ENCODE assay signal across 35 mouse cellular contexts in the genomic region with DNA sequence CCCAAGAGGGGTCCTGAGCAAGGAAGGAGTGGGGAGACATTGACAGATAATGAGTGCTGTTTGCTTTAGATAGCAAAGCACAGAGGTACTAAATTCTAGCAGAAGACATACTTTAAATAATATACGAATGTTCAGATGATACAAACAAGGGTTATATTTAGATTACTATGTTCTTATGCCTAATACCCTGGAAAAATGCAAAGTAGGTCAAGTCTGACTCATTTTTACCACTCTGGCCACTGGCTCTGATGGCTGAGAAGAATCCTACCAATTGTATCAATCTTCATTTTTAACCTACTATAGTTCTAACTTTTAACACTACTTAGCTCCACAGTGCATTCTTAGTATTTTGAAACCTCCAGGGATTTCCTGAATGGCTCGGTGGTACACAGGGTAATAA.
"Had no signal": no experiment of that assay in that cellular context is flagged by ENCODE, and none has a peak within 500 bp of the region (broad histone marks: within the 10 kb centered on the region; RNA-seq: fewer than 3 reads in every experiment).

No protein-coding gene starts in this region.

- H3K9me3 ChIP-seq: heart, embryonic 10.5 days; heart, embryonic 12.5 days; heart, embryonic 13.5 days; heart, embryonic 15.5 days; hindbrain, embryonic 10.5 days; hindbrain, embryonic 12.5 days; hindbrain, embryonic 13.5 days; hindbrain, embryonic 15.5 days; intestine, embryonic 15.5 days; kidney, embryonic 15.5 days had no signal

- H3K9ac ChIP-seq: heart, embryonic 12.5 days; heart, embryonic 13.5 days; heart, embryonic 15.5 days; hindbrain, embryonic 12.5 days; hindbrain, embryonic 13.5 days; hindbrain, embryonic 14.5 days; hindbrain, embryonic 15.5 days; intestine, embryonic 15.5 days; kidney, embryonic 15.5 days had no signal

- H3K36me3 ChIP-seq: heart, embryonic 10.5 days; heart, embryonic 12.5 days; heart, embryonic 13.5 days; heart, embryonic 15.5 days; hindbrain, embryonic 10.5 days; hindbrain, embryonic 12.5 days; hindbrain, embryonic 13.5 days; hindbrain, embryonic 15.5 days; intestine, embryonic 15.5 days; kidney, embryonic 15.5 days had no signal

- H3K4me2 ChIP-seq: heart, embryonic 11.5 days; heart, embryonic 12.5 days; heart, embryonic 13.5 days; heart, embryonic 15.5 days; hindbrain, embryonic 12.5 days; hindbrain, embryonic 13.5 days; hindbrain, embryonic 14.5 days; hindbrain, embryonic 15.5 days; intestine, embryonic 15.5 days; kidney, embryonic 15.5 days had no signal

- ATAC-seq: hindbrain, embryonic 16.5 days; inflammation-experienced regulatory T-cells, adult 6 months; intestine, embryonic 15.5 days; intestine, embryonic 16.5 days; intestine, postnatal 0 days had no signal

- H3K27me3 ChIP-seq: heart, embryonic 13.5 days; heart, embryonic 15.5 days; hindbrain, embryonic 12.5 days; hindbrain, embryonic 13.5 days; hindbrain, embryonic 15.5 days; intestine, embryonic 15.5 days; kidney, embryonic 15.5 days had no signal

- DNase-seq: heart, postnatal 10 days; heart, postnatal 14 days; heart, postnatal 36 days; heart, postnatal 4 days; kidney, adult 11 months; kidney, adult 18-20 months; kidney, adult 2 months; kidney, adult 8-10 months; kidney, adult 9 months; kidney, postnatal 10 days; kidney, postnatal 14 days; kidney, postnatal 25 days; kidney, postnatal 36 days; kidney, postnatal 4 days; layer of hippocampus, adult 9-11 months; layer of hippocampus, postnatal 36 days had no signal

- H3K4me1 ChIP-seq: heart, embryonic 10.5 days; heart, embryonic 12.5 days; heart, embryonic 15.5 days; intestine, embryonic 15.5 days; kidney, embryonic 15.5 days had no signal

- H3K4me3 ChIP-seq: heart, embryonic 10.5 days; heart, embryonic 12.5 days; heart, embryonic 13.5 days; heart, embryonic 15.5 days; hindbrain, embryonic 10.5 days; hindbrain, embryonic 12.5 days; hindbrain, embryonic 13.5 days; hindbrain, embryonic 15.5 days; intestine, embryonic 15.5 days; kidney, embryonic 15.5 days; layer of hippocampus, adult 2 months; left cerebral cortex, adult 2 months had no signal

- H3K27ac ChIP-seq: heart, embryonic 10.5 days; heart, embryonic 13.5 days; heart, embryonic 15.5 days; hindbrain, embryonic 10.5 days; hindbrain, embryonic 12.5 days; hindbrain, embryonic 13.5 days; hindbrain, embryonic 14.5 days; hindbrain, embryonic 15.5 days; intestine, embryonic 15.5 days; kidney, embryonic 15.5 days; kidney, postnatal 0 days; layer of hippocampus, adult 2 months; left cerebral cortex, adult 2 months had no signal
